Mouse (Mus musculus) lung, postnatal 0 days (tissue): ENCODE measurements around the gene Mamld1. TPM values are rescaled to one million over a fixed set of nuclear protein-coding genes. Genes with fewer than 3 reads are reported as not detected.
"Not testable (repeated sequence)": the region's sequence is repeated elsewhere in the genome, so short reads cannot be mapped to it uniquely, and the experiment has no call there.

Experiments used
- ATAC-seq: fragments of 200-750 bp; cut with Nextera tagmentation; 2 replicates; pipeline ENCODE4 v1.8.0; 2017; ENCODE audit warnings: moderate library complexity
- DNase-seq: peaks from one replicate; pipeline ENCODE4 v3.0.0-alpha.2; 2016; ENCODE audit warnings: low spot score
- H3K27ac ChIP-seq: fragments of 300-500 bp; sonication (generic); 2 replicates; pipeline ENCODE4 v1.5.1; 2014; ENCODE audit warnings: antibody characterized with exemption, mild to moderate bottlenecking, low read length, mixed read lengths
- H3K27me3 ChIP-seq: fragments of 300-500 bp; sonication (generic); replicated peaks from 2 replicates; pipeline ENCODE4 v1.6.1; 2014; ENCODE audit warnings: low read length, mixed read lengths; ENCODE audit not compliant: insufficient read depth
- H3K36me3 ChIP-seq: fragments of 300-500 bp; sonication (generic); 2 replicates; pipeline ENCODE4 v1.6.1; 2014; ENCODE audit warnings: low read length, mixed read lengths; ENCODE audit not compliant: insufficient read depth
- H3K4me1 ChIP-seq: fragments of 300-500 bp; sonication (generic); 2 replicates; pipeline ENCODE4 v1.6.1; 2014; ENCODE audit warnings: antibody characterized with exemption, low read depth, low read length, mixed read lengths; ENCODE audit not compliant: insufficient read depth
- H3K4me2 ChIP-seq: fragments of 300-500 bp; sonication (generic); replicated peaks from 2 replicates; pipeline ENCODE4 v1.6.1; 2014; ENCODE audit warnings: low read depth, mild to moderate bottlenecking, low read length, moderate library complexity, mixed read lengths
- H3K4me3 ChIP-seq: fragments of 300-500 bp; sonication (generic); 2 replicates; pipeline ENCODE4 v1.5.1; 2014; ENCODE audit warnings: low read depth, low read length
- H3K9ac ChIP-seq: fragments of 300-500 bp; sonication (generic); replicated peaks from 2 replicates; pipeline ENCODE4 v1.6.1; 2014; ENCODE audit warnings: low read depth, mild to moderate bottlenecking
- H3K9me3 ChIP-seq: fragments of 300-500 bp; sonication (generic); 2 replicates; pipeline ENCODE4 v1.6.1; 2016; ENCODE audit warnings: low read length, mixed read lengths
- CTCF ChIP-seq: IDR thresholded peaks from 2 replicates; pipeline ENCODE4 v1.5.1; 2016; ENCODE audit warnings: antibody characterized with exemption, mild to moderate bottlenecking
- EP300 ChIP-seq: IDR thresholded peaks from 2 replicates; pipeline ENCODE4 v1.6.1; 2016; ENCODE audit warnings: antibody characterized with exemption, mild to moderate bottlenecking, control low read depth
- WGBS: fragments of 180-500 bp; shearing (Covaris S2); extraction: QIAGEN DNeasy Blood & Tissue Kit; methylation state at CpG from one replicate; pipeline ENCODE4 v1.1.7; 2014; 5-methylcytosine and 5-hydroxymethylcytosine counted together
- polyA plus RNA-seq: library from polyadenylated mRNA; unstranded; fragments of >200 nt; fragmentation: Nextera tagmentation; extraction: Ambion mirVana; gene quantifications from 2 replicates; pipeline ENCODE4 v1.2.1, GENCODE M21; 2015

Gene Mamld1
- 2.4 and 2.5 TPM in 2 replicates for polyA plus RNA-seq

- peak; percentile 87 for ATAC-seq
- Histone ChIP-seq H3K27ac (peak within 1 kb of the TSS; percentile 26; the same call in 1 of the 2 replicates), H3K4me2 (peak within 1 kb of the TSS; percentile 70), H3K4me3 (peak within 1 kb of the TSS; percentile 44), H3K36me3 (no peaks in the 10 kb centered on the region), H3K4me1 (no peaks in the 10 kb centered on the region), H3K9ac (peak within 1 kb of the TSS; percentile 43), H3K27me3 (no peaks in the 10 kb centered on the region), H3K9me3 (no peaks in the 10 kb centered on the region)
- peak; percentile 84 for DNase-seq
- 14% methylated on average over 23 of the region's 50 CpGs for WGBS
- no peak for TF ChIP-seq EP300
- TF ChIP-seq CTCF, result peak; percentile 44; the same call in 1 of the 2 replicates
Measured at GRCm38 (mm10) chrX:71049864-71050576, at the start of gene Mamld1. Gene Mamld1, plus strand, starts transcription at chrX:71050256.

GRCm38 (mm10) chrX:71024718-71025117 is 25.3 kb upstream of the Mamld1 start:
- H3K9ac ChIP-seq, result no peak overlapping the region
- H3K4me3 ChIP-seq, result no peak overlapping the region
- H3K4me1 ChIP-seq, result no peaks in the 10 kb centered on the region
- DNase-seq, result no peak
- H3K9me3 ChIP-seq, result no peaks in the 10 kb centered on the region
- TF ChIP-seq EP300 (no peak), CTCF (no peak)
- ATAC-seq, result no peak
- no peaks in the 10 kb centered on the region for H3K27me3 ChIP-seq
- H3K4me2 ChIP-seq, result no peak overlapping the region
- H3K27ac ChIP-seq, result no peak overlapping the region
- H3K36me3 ChIP-seq, result no peaks in the 10 kb centered on the region

DNA sequence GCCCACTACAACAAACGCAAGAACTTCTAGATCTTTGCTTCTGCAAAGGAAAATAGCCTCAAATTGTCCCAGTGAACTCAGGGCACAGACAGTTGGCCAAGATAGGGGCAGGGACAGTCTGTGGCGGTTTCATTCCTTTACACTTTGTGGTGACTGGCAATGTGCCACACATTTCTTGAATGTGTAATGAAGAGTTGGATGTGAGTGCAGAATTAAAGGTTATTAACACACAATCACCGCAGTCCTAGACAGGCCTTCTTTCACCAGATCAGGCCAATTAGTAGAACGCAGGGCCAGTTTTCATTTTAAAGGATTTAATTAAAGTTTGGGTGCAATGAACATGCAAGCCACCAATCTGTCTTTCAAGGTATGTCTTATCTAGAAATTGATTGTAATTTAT is 22.0 kb upstream of the Mamld1 start:
- no peaks in the 10 kb centered on the region for H3K9me3 ChIP-seq
- no peaks in the 10 kb centered on the region for H3K4me1 ChIP-seq
- no peak overlapping the region for H3K27ac ChIP-seq
- 70% methylated on average over 4 of the region's 4 CpGs for WGBS
- no peak overlapping the region for H3K4me2 ChIP-seq
- ATAC-seq (no peak), DNase-seq (no peak)
- TF ChIP-seq EP300 (no peak), CTCF (no peak)
- no peaks in the 10 kb centered on the region for H3K36me3 ChIP-seq
- no peaks in the 10 kb centered on the region for H3K27me3 ChIP-seq
- no peak overlapping the region for H3K9ac ChIP-seq
- H3K4me3 ChIP-seq, result no peak overlapping the region

- not testable (repeated sequence) for DNase-seq
Measured at GRCm38 (mm10) chrX:71028976-71029375, 21.1 kb upstream of the Mamld1 start.

GRCm38 (mm10) chrX:71050677-71051311 is 738 bp downstream of the Mamld1 start:
- TF ChIP-seq CTCF (no peak), EP300 (no peak)
- no peaks in the 10 kb centered on the region for H3K36me3 ChIP-seq
- peak overlapping the region; percentile 70 for H3K4me2 ChIP-seq
- H3K27ac ChIP-seq, result 0 out of 2 replicates have a peak overlapping the region, but pooled peaks have one; percentile 26
- no peaks in the 10 kb centered on the region for H3K4me1 ChIP-seq
- DNase-seq, result no peak
- ATAC-seq, result 0 out of 2 replicates have a peak, but pooled peaks have one; percentile 8
- H3K9ac ChIP-seq, result peak overlapping the region; percentile 43
- H3K4me3 ChIP-seq, result peak overlapping the region; percentile 44
- no peaks in the 10 kb centered on the region for H3K27me3 ChIP-seq
- H3K9me3 ChIP-seq, result no peaks in the 10 kb centered on the region
- 17% methylated on average over 26 of the region's 26 CpGs for WGBS

More at GRCm38 (mm10) chrX:71028976-71029375, 21.1 kb upstream of the Mamld1 start:
- H3K9me3 ChIP-seq, H3K27me3 ChIP-seq, H3K4me2 ChIP-seq, ATAC-seq, H3K9ac ChIP-seq, H3K36me3 ChIP-seq, H3K4me1 ChIP-seq, H3K27ac ChIP-seq, H3K4me3 ChIP-seq: not testable (repeated sequence)
- 95% methylated on average over 1 of the region's 1 CpGs for WGBS

- Histone ChIP-seq H3K9ac (peak overlapping the region; percentile 43), H3K36me3 (no peaks in the 10 kb centered on the region), H3K4me1 (no peaks in the 10 kb centered on the region), H3K27me3 (no peaks in the 10 kb centered on the region), H3K9me3 (no peaks in the 10 kb centered on the region), H3K27ac (0 out of 2 replicates have a peak overlapping the region, but pooled peaks have one; percentile 9), H3K4me3 (peak overlapping the region; percentile 44), H3K4me2 (peak overlapping the region; percentile 70)
- ATAC-seq, result peak; percentile 15; the same call in 1 of the 2 replicates
- WGBS, result 20% methylated on average over 21 of the region's 30 CpGs
- DNase-seq, result no peak
- TF ChIP-seq EP300 (no peak), CTCF (no peak)
Measured at GRCm38 (mm10) chrX:71051361-71052114, 1.5 kb downstream of the Mamld1 start.
